Mouse (Mus musculus) ES-E14 (cell line): ENCODE results near the gene Sertad2. TPM values are rescaled to one million over a fixed set of nuclear protein-coding genes. Genes with fewer than 3 reads are reported as not detected.

Experiments
- DNase-seq: peaks from one replicate; pipeline ENCODE4 v3.0.0-alpha.2; 2013; ENCODE audit warnings: low read depth, low spot score
- H3K27ac ChIP-seq: 2 replicates; pipeline ENCODE4 v1.5.1; 2012; ENCODE audit warnings: low read depth, mild to moderate bottlenecking, low read length, moderate library complexity, mixed read lengths; ENCODE audit not compliant: poor library complexity, insufficient read depth, severe bottlenecking
- H3K36me3 ChIP-seq: 2 replicates; pipeline ENCODE4 v1.6.1; 2012; ENCODE audit warnings: mild to moderate bottlenecking, low read length, moderate library complexity, mixed read lengths; ENCODE audit not compliant: control insufficient read depth, poor library complexity, insufficient read depth, severe bottlenecking
- H3K4me1 ChIP-seq, 2 experiments: fragments of 150-350 bp in 1 of 2; sonication (generic) in 1 of 2; 2 replicates each; pipeline ENCODE4 v1.6.1; 2012; ENCODE audit warnings: low read length in 2 of 2, mild to moderate bottlenecking in 1 of 2, mixed read lengths in 1 of 2; ENCODE audit not compliant: control insufficient read depth in 2 of 2, insufficient read depth in 2 of 2, poor library complexity in 1 of 2
- H3K4me3 ChIP-seq, 2 experiments: fragments of 150-350 bp in 1 of 2; sonication (generic) in 1 of 2; 2 replicates each; pipeline ENCODE4 v1.5.1; 2012; ENCODE audit warnings: low read length in 2 of 2, low read depth in 1 of 2, mild to moderate bottlenecking in 1 of 2, mixed read lengths in 1 of 2; ENCODE audit not compliant: insufficient read depth in 1 of 2, poor library complexity in 1 of 2, severe bottlenecking in 1 of 2
- H3K9ac ChIP-seq: 2 replicates; pipeline ENCODE4 v1.6.1; 2012; ENCODE audit warnings: low read depth, mild to moderate bottlenecking, low read length, mixed read lengths; ENCODE audit not compliant: poor library complexity, insufficient read depth, severe bottlenecking
- H3K9me3 ChIP-seq: fragments of 150-350 bp; sonication (generic); 2 replicates; pipeline ENCODE4 v1.6.1; 2012; ENCODE audit warnings: low read depth, mild to moderate bottlenecking, low read length; ENCODE audit not compliant: control insufficient read depth, insufficient read depth
- CHD2 ChIP-seq: IDR thresholded peaks from 2 replicates; pipeline ENCODE4 v1.6.1; 2014; ENCODE audit warnings: mild to moderate bottlenecking, low read depth, low read length, inconsistent platforms
- HCFC1 ChIP-seq: IDR thresholded peaks from 2 replicates; pipeline ENCODE4 v1.6.1; 2012; ENCODE audit warnings: low read length, inconsistent platforms, borderline replicate concordance; ENCODE audit not compliant: insufficient read depth
- MAFK ChIP-seq: IDR thresholded peaks from 2 replicates; pipeline ENCODE4 v1.6.1; 2014; ENCODE audit warnings: mild to moderate bottlenecking, low read depth, low read length, inconsistent platforms; ENCODE audit not compliant: insufficient read depth
- ZC3H11A ChIP-seq: IDR thresholded peaks from 2 replicates; pipeline ENCODE4 v1.6.1; 2012; ENCODE audit warnings: low read depth, mild to moderate bottlenecking, inconsistent platforms, low read length, borderline replicate concordance
- ZNF384 ChIP-seq: IDR thresholded peaks from 2 replicates; pipeline ENCODE4 v1.6.1; 2012; ENCODE audit warnings: low read depth, low read length, inconsistent platforms
- in situ Hi-C, 2 experiments: fragments of 600-800 bp; cut with MboI; formaldehyde crosslinking; loops; one replicate each; pipeline ENCODE4 v1.15.1; 2025; ENCODE audit warnings: low sequenced_read_pairs in 2 of 2, inconsistent platforms in 1 of 2; ENCODE audit not compliant: unreplicated experiment in 2 of 2
- total RNA-seq: library from RNA; depleted of rRNA; stranded (reverse); fragments of 300-350 nt; gene quantifications from 2 replicates; pipeline ENCODE4 v1.2.3, GENCODE M21; 2012

Sertad2 gene
- total RNA-seq, 1 experiment, result 16.0 TPM

DNA sequence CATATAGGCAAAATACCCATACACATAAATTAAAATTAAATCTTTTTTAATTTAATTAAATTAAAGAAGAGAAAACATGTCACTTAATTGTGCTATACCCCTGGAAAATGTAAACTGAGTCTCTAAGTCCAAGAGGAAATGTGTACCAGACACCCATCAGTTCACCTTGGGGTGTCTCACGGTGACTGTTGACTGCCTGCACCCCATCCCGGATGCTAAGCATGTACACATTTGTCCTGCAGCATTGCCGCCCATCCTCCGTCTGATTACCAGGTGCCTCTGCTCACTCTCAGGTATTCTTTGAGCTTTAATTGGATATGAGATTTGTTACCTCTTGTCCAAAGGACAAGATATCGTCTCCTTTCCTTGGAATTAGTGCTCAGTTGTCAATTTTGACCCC lies 99.3 kb downstream of the Sertad2 start:
- H3K4me1 ChIP-seq, result peaks cover 13 to 30% of the 10 kb centered on the region in 2 experiments
- in situ Hi-C loops, result loop anchor here in 1 of 2 experiments (25.0 kb wide), 1 partner anchor 180 kb away; no protein-coding TSS in a partner anchor
- H3K27ac ChIP-seq, result no peak overlapping the region
- H3K4me3 ChIP-seq, result no peak overlapping the region
- DNase-seq, result no peak
- H3K9me3 ChIP-seq, result no peaks in the 10 kb centered on the region
- no peak overlapping the region for H3K9ac ChIP-seq
- TF ChIP-seq HCFC1, result no peak
- TF ChIP-seq MAFK, result no peak
- H3K36me3 ChIP-seq, result no peaks in the 10 kb centered on the region

DNA sequence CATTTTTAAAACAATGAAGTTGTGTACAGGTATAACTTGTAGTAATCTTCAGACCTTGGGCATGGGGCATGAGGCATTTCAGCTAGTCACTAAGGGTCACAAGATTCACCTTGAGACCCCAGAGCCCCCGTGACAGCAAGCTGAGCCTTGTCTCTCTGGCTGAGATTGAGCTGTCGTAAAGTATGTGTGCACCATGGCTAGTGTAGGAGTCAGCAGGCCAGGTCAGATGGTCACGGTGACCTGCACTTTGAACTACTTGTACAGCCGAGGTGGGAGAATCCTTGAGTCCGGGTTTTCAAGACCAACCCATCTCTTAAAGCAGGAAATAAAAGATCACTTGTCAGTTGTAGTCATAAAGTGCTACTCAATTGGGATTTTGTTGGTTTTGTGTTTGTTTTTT lies 100.1 kb downstream of the Sertad2 start:
- Histone ChIP-seq H3K27ac (no peak overlapping the region), H3K36me3 (no peaks in the 10 kb centered on the region; the same call in 1 of the 2 replicates), H3K4me3 (no peak overlapping the region), H3K9me3 (no peaks in the 10 kb centered on the region), H3K4me1 (peaks cover 14 to 35% of the 10 kb centered on the region in 2 experiments), H3K9ac (no peak overlapping the region)
- no peak for DNase-seq
- TF ChIP-seq HCFC1, result no peak
- TF ChIP-seq ZNF384, result no peak
- no peak for TF ChIP-seq MAFK
- TF ChIP-seq ZC3H11A, result no peak
- in situ Hi-C loops, result loop anchor here in 1 of 2 experiments (25.0 kb wide), 1 partner anchor 181 kb away; no protein-coding TSS in a partner anchor

DNA sequence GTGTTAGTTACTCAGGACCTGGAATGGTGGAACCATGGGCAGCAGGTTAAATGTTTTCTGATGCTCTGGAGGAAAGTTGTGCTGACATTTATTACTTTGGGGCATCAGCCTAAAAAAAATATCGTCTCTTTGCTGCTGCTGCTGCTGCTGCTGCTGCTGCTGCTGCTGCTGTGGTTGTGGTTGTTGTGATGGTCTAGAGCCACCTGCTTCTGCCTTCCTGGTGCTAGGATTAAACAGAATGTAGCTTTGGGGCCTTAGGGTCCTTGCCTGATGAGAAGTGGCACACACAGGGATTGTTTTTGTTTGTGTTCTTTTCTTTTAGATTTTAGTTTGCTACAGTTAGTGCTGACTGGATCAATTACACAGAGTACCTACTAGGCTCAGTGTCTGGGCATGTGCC lies 101.1 kb downstream of the Sertad2 start:
- TF ChIP-seq ZC3H11A (no peak), CHD2 (no peak), MAFK (no peak)
- Histone ChIP-seq H3K36me3 (peaks cover 3% of the 10 kb centered on the region; the same call in 1 of the 2 replicates), H3K9me3 (no peaks in the 10 kb centered on the region), H3K4me3 (no peak overlapping the region), H3K27ac (no peak overlapping the region), H3K9ac (no peak overlapping the region), H3K4me1 (peaks cover 19 to 38% of the 10 kb centered on the region in 2 experiments)
- no peak for DNase-seq
- in situ Hi-C loops, result loop anchor here in 1 of 2 experiments (25.0 kb wide), 1 partner anchor 182 kb away; no protein-coding TSS in a partner anchor

DNA sequence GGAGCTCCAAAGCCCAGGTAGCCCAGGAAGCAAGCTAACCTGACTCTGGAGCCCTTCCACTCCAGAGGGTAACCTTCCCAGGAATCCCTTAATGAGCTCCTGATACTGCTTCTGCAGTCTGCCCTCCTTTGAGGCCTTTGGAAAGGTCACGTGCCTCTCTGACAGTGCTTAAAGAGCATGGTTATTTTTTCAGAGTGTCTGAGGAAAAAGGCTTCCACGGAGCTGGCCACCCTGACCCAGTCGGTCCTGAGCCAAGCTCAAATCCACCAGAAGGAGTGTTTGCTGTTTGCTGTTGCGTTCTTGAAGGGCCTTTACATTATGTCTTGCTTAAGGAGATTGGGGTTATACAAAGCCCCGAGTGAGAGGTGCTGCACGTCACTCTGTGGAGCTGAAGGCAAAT lies 101.8 kb downstream of the Sertad2 start:
- in situ Hi-C loops, result loop anchor here in 1 of 2 experiments (25.0 kb wide), 1 partner anchor 183 kb away; no protein-coding TSS in a partner anchor
- Histone ChIP-seq H3K36me3 (peaks cover 3% of the 10 kb centered on the region; the same call in 1 of the 2 replicates), H3K4me1 (peaks cover 17 to 40% of the 10 kb centered on the region in 2 experiments), H3K9me3 (no peaks in the 10 kb centered on the region), H3K27ac (no peak overlapping the region), H3K9ac (no peak overlapping the region), H3K4me3 (no peak overlapping the region)
- TF ChIP-seq CHD2 (no peak), HCFC1 (no peak), MAFK (no peak), ZC3H11A (no peak), ZNF384 (no peak)
- DNase-seq, result no peak

DNA sequence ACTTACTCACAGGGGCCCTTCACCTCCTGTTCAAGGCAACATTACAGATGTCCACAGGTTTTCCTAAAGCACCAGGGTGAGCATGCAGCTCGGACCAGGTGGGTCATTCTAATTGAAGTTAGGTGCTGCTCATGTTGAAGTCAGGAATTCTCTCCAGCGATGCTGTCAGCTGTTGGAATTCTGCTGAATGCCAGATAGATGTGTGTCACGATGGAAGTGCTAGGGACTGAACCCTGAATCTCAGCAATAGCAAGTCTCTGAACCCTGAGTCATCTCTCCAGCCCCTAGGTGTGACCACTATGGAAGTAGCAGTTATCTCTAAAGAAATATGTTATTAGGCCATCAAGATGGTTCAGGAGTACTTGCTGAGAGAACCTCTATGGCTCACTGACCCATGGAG lies 102.5 kb downstream of the Sertad2 start:
- DNase-seq, result no peak
- H3K4me1 ChIP-seq, result peaks cover 17 to 36% of the 10 kb centered on the region in 2 experiments
- H3K9ac ChIP-seq, result no peak overlapping the region
- in situ Hi-C loops, result loop anchor here in 1 of 2 experiments (25.0 kb wide), 1 partner anchor 183 kb away; no protein-coding TSS in a partner anchor
- H3K9me3 ChIP-seq, result no peaks in the 10 kb centered on the region
- H3K4me3 ChIP-seq, result no peak overlapping the region
- no peak overlapping the region for H3K27ac ChIP-seq
- H3K36me3 ChIP-seq, result peaks cover 3% of the 10 kb centered on the region; the same call in 1 of the 2 replicates
- TF ChIP-seq ZNF384 (no peak), CHD2 (no peak), ZC3H11A (no peak), MAFK (no peak), HCFC1 (no peak)
